Mouse (Mus musculus): ENCODE measurements around the gene Taok1. TPM values are rescaled to one million over a fixed set of nuclear protein-coding genes. Genes with fewer than 3 reads are reported as not detected.
"Not testable (repeated sequence)": the region's sequence is repeated elsewhere in the genome, so short reads cannot be mapped to it uniquely, and the experiment has no call there.

Taok1 gene
- total RNA-seq, 2 experiments from 2014 or later: 15.4 to 28.9 TPM

DNA sequence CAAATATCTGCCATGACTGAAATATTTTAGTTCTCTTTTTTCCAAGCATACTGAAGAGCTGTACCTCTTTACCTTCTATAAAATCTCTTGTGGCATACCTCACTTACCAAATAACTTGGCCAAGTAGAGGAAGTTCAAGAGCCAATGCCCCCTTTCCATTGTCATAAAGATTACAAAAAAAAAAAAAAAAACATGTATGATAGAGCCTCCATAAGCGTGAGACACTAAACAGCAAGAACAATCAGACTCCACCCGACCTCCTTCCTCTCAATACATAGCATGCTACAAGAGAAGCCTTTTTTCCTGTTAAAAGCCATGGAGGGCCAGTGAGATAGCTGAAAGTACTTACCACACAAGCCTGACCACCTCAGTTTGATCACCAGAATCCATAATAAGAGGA lies 16.2 kb downstream of the Taok1 start:
- ATAC-seq (replicated peaks; ENCODE audit: low FRiP score, low TSS enrichment, poor library complexity, severe bottlenecking): no peak

- ATAC-seq (replicated peaks; ENCODE audit: low FRiP score, low TSS enrichment, poor library complexity, severe bottlenecking): no peak
Measured at GRCm38 (mm10) chr11:77590801-77591200, 16.8 kb downstream of the Taok1 start.

DNA sequence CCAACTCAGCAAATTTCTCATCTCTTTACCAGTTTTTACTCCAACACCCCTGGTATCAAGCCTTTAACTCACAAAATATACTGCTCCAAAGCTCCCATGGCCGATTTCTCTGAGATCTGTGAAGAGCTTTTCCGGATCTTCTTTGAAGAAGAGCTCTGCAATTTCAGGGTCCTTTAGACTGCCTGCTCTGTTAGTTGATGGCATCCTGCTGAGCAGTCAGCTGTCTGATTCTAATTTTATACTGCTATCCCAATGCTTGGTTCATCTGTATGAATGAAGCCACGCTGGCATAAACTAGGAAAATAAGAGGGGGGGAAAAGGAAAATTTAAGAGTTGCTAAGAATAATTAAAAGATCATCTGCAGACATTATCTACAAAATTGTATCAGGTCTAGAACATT lies 22.4 kb downstream of the Taok1 start:
- ATAC-seq (replicated peaks; ENCODE audit: low FRiP score, low TSS enrichment, poor library complexity, severe bottlenecking): no peak

DNA sequence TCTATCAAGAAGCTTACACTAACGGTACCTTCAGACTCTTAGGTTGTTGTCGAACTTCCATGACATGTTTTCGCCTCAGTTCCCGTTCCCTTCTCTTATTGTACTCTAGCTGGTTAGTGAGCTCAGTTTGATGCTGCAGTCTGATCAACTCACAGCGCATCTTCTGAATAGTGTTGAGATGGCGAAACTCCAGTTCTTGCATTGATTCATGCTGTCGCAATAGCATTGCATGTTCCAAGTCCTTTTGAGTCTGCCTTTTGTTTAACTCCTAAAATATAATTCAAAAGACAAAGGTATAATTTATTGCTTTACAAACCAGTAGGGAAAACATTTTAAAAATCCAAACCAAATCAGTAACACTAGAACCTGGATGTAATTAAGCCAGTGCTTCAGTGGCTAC lies 62.4 kb downstream of the Taok1 start:
- no peak for ATAC-seq (replicated peaks; ENCODE audit: low FRiP score, low TSS enrichment, poor library complexity, severe bottlenecking)

GRCm38 (mm10) chr11:77532202-77532846 lies 75.3 kb downstream of the Taok1 start:
- ATAC-seq (replicated peaks; ENCODE audit: low FRiP score, low TSS enrichment, poor library complexity, severe bottlenecking): no peak

GRCm38 (mm10) chr11:77530862-77531261 lies 76.8 kb downstream of the Taok1 start:
- ATAC-seq (replicated peaks; ENCODE audit: low FRiP score, low TSS enrichment, poor library complexity, severe bottlenecking): no peak

DNA sequence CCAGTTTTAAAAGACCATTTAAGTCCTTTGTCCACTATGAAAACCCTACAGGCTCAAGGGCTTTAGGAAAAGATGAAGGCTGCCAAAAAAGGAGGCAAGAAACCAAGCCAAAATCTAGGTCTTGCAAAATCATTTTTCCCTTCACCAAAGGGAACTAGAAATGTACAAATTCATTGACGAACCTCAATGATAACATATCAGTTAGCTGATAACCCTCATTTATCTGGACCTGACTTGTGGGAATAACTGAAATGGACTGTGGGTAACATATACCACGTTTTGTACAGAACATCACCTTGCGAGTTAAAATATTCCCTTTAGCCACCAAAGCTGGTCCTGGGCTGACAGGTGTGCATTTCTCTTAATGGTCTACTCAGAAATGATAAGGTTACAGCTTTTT lies 78.0 kb downstream of the Taok1 start:
- ATAC-seq (replicated peaks; ENCODE audit: low FRiP score, low TSS enrichment, poor library complexity, severe bottlenecking): no peak

DNA sequence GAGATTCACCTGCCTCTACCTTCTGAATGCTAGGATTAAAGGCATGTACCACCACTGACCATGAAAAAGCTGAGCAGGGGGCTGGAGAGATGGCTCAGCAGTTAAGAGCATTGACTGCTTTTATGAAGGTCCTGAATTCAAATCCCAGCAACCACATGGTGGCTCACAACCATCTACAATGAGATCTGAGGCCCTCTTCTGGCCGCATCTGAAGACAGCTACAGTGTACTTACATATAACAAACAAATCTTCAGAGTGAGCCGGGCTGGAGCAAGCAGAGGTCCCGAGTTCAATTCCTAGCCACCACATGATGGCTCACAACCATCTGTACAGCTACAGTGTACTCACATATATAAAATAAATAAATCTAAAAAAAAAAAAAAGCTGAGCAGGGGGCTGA lies 79.2 kb downstream of the Taok1 start:
- ATAC-seq (replicated peaks; ENCODE audit: low FRiP score, low TSS enrichment, poor library complexity, severe bottlenecking): not testable (repeated sequence)

- peak; percentile 61; the same call in 1 of the 2 replicates for ATAC-seq (replicated peaks; ENCODE audit: low FRiP score, low TSS enrichment, poor library complexity, severe bottlenecking)
Measured at GRCm38 (mm10) chr11:77525804-77526486, 81.7 kb downstream of the Taok1 start.

DNA sequence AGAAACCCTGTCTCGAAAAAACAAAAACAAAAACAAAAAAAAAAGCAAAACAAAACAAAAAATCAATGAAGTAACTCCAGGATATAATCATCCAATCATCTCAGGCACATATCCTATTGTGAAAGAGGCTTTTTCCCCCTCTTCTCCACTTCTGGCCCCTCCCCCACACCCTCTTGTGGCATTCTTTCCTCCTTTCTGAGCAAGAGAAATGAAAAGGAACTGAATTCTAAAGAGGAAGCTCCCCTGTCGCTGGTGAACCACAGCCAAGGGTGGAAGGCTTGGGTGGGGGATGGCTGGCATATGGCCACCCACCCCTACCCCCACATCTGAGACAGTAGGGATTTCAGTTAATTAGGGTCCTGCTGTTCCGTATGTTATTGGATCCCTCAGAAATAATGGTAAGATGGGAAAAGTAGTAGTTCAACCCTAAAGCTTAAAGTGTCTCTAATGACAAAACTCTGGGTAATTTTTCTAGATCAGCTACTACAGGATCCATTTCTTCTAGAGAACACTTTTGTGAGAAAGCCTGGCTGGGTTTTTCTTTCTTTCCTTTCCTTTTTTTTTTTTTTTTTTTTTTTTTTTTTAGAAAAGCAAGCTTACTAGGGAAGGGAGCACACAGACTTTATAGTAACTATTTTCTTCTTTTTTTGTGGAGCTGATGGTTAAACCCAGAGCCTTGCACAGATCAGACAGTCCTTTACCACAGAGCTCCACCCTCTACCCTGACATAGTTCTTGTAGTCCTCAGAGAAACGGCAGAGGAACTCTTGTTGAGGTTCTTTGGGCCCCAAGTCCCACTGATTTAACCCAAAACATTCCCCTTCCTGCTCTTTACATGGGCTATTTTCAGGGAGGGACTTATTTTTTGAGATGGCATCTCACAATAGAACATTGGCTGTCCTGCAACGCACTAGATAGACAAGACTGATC lies 86.8 kb downstream of the Taok1 start:
- ATAC-seq (replicated peaks; ENCODE audit: low FRiP score, low TSS enrichment, poor library complexity, severe bottlenecking): no peak

DNA sequence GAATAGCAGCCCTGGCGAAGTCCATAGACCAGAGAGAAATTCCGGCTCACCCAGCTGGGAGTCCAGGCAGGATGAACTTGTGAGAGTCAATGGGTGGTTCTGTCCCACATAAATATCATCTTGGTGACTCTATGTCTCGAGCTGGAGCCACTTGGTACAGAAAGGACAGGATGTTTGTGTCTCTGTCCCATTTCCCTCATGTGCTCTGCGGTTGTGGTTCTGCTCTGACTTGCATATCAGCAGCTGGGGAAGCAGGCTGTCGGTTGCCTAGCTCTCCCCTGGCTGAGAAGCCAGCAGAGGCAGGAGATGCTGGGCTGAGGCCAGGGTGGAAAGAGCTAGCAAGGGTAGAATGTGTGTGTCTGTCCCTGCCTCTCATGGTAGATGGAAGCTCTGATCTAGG lies 88.6 kb downstream of the Taok1 start, which contains the start of gene Gm10392:
Gene Gm10392 (minus strand): TSS at position 156 of the 400 bp plus-strand sequence.
- ATAC-seq (replicated peaks; ENCODE audit: low FRiP score, low TSS enrichment, poor library complexity, severe bottlenecking): peak; percentile 32; the same call in 1 of the 2 replicates

GRCm38 (mm10) chr11:77518051-77518798 lies 89.4 kb downstream of the Taok1 start:
- ATAC-seq (replicated peaks; ENCODE audit: low FRiP score, low TSS enrichment, poor library complexity, severe bottlenecking): no peak

GRCm38 (mm10) chr11:77516553-77517425 lies 90.8 kb downstream of the Taok1 start:
- no peak for ATAC-seq (replicated peaks; ENCODE audit: low FRiP score, low TSS enrichment, poor library complexity, severe bottlenecking)

GRCm38 (mm10) chr11:77515637-77516552 lies 91.7 kb downstream of the Taok1 start, which contains the start of gene Trp53i13:
Trp53i13 (minus strand) TSS chr11:77515980.
- ATAC-seq (replicated peaks; ENCODE audit: low FRiP score, low TSS enrichment, poor library complexity, severe bottlenecking): no peak

GRCm38 (mm10) chr11:77514832-77515636 lies 92.6 kb downstream of the Taok1 start, which contains the start of gene Abhd15:
Abhd15 (plus strand) TSS chr11:77515121.
- ATAC-seq (replicated peaks; ENCODE audit: low FRiP score, low TSS enrichment, poor library complexity, severe bottlenecking): 0 out of 2 replicates have a peak, but pooled peaks have one; percentile 13

DNA sequence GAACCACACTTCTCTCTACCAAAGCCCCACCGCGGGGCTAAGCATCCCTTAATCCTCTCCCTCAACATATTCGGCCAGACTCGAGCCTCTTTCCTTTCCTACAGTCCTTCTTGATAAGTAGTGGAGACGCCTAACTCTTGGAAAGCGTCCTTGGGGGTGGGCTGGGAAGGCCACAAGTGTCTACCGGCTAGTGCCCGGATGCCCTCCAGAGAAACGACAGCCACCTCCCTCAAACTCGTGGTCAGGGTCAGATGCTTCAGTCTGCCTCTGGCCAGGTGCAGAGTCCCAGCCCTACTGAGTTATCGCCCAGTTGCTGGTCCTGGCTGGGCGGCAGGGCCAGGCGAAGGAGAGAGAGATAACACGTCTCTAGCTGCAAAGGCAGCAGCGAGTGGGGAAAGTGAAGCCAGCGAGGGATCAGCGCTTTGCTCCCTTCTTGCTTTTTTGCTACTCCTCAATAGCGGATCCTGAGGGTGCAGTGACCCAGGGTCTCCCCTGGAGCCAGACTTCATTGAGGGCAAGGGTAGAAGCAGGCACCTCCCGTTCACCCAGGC lies 93.3 kb downstream of the Taok1 start:
- peak; percentile 73 for ATAC-seq (replicated peaks; ENCODE audit: low FRiP score, low TSS enrichment, poor library complexity, severe bottlenecking)
